Mouse (Mus musculus) liver, adult 2 months (tissue): ENCODE data around the gene Mcidas. TPM values are rescaled to one million over a fixed set of nuclear protein-coding genes. Genes with fewer than 3 reads are reported as not detected.

ENCODE experiments used
- DNase-seq: peaks from one replicate; pipeline ENCODE4 v3.0.0-alpha.2; 2011; ENCODE audit warnings: low read depth, low spot score; ENCODE audit errors: extremely low read depth
- H3K27ac ChIP-seq: fragments of 200-500 bp; replicated peaks from 2 replicates; pipeline ENCODE4 v1.5.1; 2012; ENCODE audit warnings: low read depth, mild to moderate bottlenecking, control low read depth, inconsistent platforms, low read length; ENCODE audit not compliant: insufficient read depth
- H3K27me3 ChIP-seq: fragments of 200-500 bp; 2 replicates; pipeline ENCODE4 v1.6.1; 2012; ENCODE audit warnings: mild to moderate bottlenecking, moderate library complexity, low read length, inconsistent platforms; ENCODE audit not compliant: control insufficient read depth, insufficient read depth
- H3K36me3 ChIP-seq: fragments of 200-500 bp; 2 replicates; pipeline ENCODE4 v1.6.1; 2012; ENCODE audit warnings: low read length, inconsistent platforms; ENCODE audit not compliant: control insufficient read depth, insufficient read depth
- H3K4me1 ChIP-seq: fragments of 200-500 bp; 2 replicates; pipeline ENCODE4 v1.6.1; 2011; ENCODE audit warnings: low read length; ENCODE audit not compliant: control insufficient read depth, insufficient read depth
- H3K4me3 ChIP-seq: fragments of 200-500 bp; 2 replicates; pipeline ENCODE4 v1.5.1; 2011; ENCODE audit warnings: low read depth, mild to moderate bottlenecking, control low read depth, low read length, moderate library complexity; ENCODE audit not compliant: insufficient read depth
- H3K79me2 ChIP-seq: fragments of 200-500 bp; 2 replicates; pipeline ENCODE4 v1.6.1; 2012; ENCODE audit warnings: inconsistent platforms, mild to moderate bottlenecking, low read length, moderate library complexity; ENCODE audit not compliant: control insufficient read depth, insufficient read depth
- H3K9ac ChIP-seq: fragments of 200-500 bp; 2 replicates; pipeline ENCODE4 v1.6.1; 2012; ENCODE audit warnings: low read depth, mild to moderate bottlenecking, control low read depth, inconsistent platforms, low read length
- CTCF ChIP-seq: fragments of 200-500 bp; IDR thresholded peaks from 2 replicates; pipeline ENCODE4 v1.5.1; 2011; ENCODE audit warnings: low read depth, low read length, control low read depth
- POLR2A ChIP-seq: fragments of 200-500 bp; IDR thresholded peaks from 2 replicates; pipeline ENCODE4 v1.6.1; 2011; ENCODE audit warnings: low read length, control low read depth; ENCODE audit not compliant: insufficient read depth; ENCODE audit errors: extremely low read depth
- WGBS: fragments of 180-500 bp; shearing (Covaris S2); methylation state at CpG from one replicate; pipeline ENCODE4 v1.1.7; 2018; 5-methylcytosine and 5-hydroxymethylcytosine counted together
- polyA plus RNA-seq: library from polyadenylated mRNA; depleted of rRNA; stranded (reverse); fragments of >200 nt; gene quantifications from 2 replicates; pipeline ENCODE4 v1.2.3, GENCODE M21; 2012
- total RNA-seq: library from RNA; depleted of rRNA; stranded (reverse); fragments of >200 nt; gene quantifications from 2 replicates; pipeline ENCODE4 v1.2.3, GENCODE M21; 2014

Gene Mcidas
- total and polyA plus RNA-seq, 2 experiments: not detected

DNA sequence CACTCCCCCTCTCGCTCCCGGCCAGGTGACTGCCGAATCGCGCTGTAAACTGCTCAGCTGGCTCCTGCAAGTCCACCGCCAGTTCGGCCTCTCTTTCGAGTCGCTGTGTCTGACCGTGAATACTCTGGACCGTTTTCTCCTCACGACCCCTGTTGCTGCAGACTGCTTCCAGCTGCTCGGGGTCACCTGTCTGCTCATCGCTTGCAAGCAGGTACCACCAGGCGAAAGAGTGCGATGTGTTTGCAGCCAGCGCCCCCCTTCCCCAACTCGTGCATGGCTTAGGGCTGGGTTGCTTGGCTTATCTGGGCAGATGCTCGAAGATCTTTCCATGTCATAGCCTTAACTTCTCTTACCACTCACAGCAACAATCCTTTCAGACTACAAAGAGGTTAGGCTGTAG lies 4.8 kb upstream of the Mcidas start:
- no peaks in the 10 kb centered on the region for H3K79me2 ChIP-seq
- peaks cover 18% of the 10 kb centered on the region for H3K27me3 ChIP-seq
- whole genome bisulfite sequencing: 7% methylated on average over 19 of the region's 19 CpGs
- DNase-seq: no peak
- peaks cover 8% of the 10 kb centered on the region; the same call in 1 of the 2 replicates for H3K4me1 ChIP-seq
- no peak overlapping the region for H3K27ac ChIP-seq
- H3K4me3 ChIP-seq: no peak overlapping the region
- no peak overlapping the region for H3K9ac ChIP-seq
- H3K36me3 ChIP-seq: no peaks in the 10 kb centered on the region
- TF ChIP-seq POLR2A (no peak), CTCF (no peak)

DNA sequence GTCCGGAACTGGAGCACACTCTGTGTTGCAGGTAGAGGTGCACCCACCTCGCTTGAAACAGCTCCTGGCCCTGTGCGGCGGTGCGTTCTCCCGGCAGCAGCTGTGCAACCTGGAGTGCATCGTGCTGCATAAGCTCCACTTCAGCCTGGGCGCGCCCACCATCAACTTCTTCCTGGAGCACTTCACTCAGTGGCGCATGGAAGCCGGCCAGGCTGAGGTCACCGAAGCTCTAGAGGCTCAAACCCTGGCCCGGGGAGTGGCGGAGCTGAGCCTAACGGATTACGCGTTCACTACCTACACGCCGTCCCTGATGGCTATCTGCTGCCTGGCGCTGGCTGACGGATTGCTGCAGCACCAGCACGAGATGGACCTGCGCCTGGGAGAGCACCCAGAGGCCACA lies 4.1 kb upstream of the Mcidas start:
- no peak for DNase-seq
- no peak overlapping the region for H3K4me3 ChIP-seq
- WGBS: 5% methylated on average over 23 of the region's 23 CpGs

DNA sequence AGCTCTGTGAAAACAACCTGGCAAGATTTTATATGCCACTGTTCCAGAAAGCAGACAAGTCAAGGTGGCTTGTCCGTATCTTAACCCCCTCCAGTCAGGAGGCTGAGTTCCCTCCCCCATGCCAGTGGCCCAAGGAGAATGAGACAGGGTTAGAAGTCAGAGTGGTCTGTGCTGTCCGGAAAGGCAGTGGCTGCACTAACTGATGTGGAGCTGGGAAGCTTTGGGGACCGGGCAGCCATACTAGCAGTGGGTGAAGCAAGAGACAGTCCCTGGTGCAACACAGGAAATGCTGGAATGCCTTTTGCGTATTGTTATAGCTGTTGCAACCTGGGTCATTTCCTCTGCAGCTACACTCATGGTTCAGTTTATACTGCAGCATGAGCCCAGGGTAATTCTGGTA lies 3.3 kb upstream of the Mcidas start:
- Histone ChIP-seq H3K4me3 (no peak overlapping the region), H3K4me1 (peaks cover 11% of the 10 kb centered on the region), H3K27me3 (peaks cover 25% of the 10 kb centered on the region), H3K36me3 (no peaks in the 10 kb centered on the region), H3K79me2 (no peaks in the 10 kb centered on the region), H3K9ac (no peak overlapping the region), H3K27ac (no peak overlapping the region)
- 36% methylated on average over 4 of the region's 4 CpGs for WGBS
- DNase-seq: no peak
- TF ChIP-seq CTCF (no peak), POLR2A (no peak)

More for the DNA sequence above, 4.1 kb upstream of the Mcidas start:
- H3K27me3 ChIP-seq: peaks cover 21% of the 10 kb centered on the region
- H3K9ac ChIP-seq: no peak overlapping the region
- no peaks in the 10 kb centered on the region for H3K36me3 ChIP-seq
- TF ChIP-seq CTCF: no peak
- no peak for TF ChIP-seq POLR2A
- H3K27ac ChIP-seq: no peak overlapping the region
- H3K4me1 ChIP-seq: peaks cover 11% of the 10 kb centered on the region
- H3K79me2 ChIP-seq: no peaks in the 10 kb centered on the region

DNA sequence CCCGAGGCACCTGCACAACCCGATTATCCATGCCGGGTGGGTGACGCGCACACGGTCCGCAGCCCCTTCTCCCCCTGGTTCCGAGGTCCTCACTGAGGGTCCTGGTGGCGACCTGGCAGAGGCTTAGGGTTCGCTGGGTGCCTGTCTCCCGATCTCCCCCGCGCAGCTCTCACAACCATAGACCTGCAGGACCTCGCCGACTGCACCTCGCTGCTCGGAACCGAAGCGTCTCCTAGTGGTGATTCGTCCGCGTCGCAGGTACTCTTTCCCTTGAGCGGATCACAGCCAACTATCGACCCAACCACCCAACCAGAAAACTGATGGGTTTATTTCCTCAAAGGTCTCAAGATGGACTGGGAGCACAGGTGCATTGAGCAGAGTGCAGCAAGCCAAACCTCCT lies 546 bp downstream of the Mcidas start:
- Histone ChIP-seq H3K9ac (no peak overlapping the region), H3K4me3 (peak overlapping the region; percentile 22; the same call in 1 of the 2 replicates), H3K79me2 (no peaks in the 10 kb centered on the region), H3K4me1 (peaks cover 6% of the 10 kb centered on the region; the same call in 1 of the 2 replicates), H3K27me3 (peaks cover 28% of the 10 kb centered on the region), H3K36me3 (no peaks in the 10 kb centered on the region), H3K27ac (no peak overlapping the region)
- 2% methylated on average over 25 of the region's 25 CpGs for WGBS
- TF ChIP-seq CTCF (peak; percentile 91), POLR2A (no peak)
- peak; percentile 61 for DNase-seq

DNA sequence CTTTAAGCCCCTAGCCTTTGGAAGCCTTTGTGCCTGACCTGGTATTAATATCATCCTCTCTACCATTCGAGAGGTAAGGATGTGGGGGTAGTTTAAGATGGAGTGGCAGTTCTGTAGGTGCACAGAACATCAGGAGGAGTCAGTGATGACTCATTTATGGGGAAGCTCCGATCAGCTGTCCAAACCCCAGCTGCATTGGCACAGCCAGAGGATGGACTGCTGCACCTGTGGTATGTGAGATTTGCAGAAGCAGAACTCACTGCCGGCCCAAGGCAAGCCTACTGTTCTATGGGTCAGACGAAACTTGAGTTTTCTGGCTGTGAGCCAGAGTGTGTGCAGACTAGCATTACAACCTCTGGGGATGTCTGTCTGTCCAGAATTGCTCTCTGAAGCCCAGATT lies 2.8 kb downstream of the Mcidas start:
- no peak for TF ChIP-seq CTCF
- TF ChIP-seq POLR2A: no peak
- H3K36me3 ChIP-seq: no peaks in the 10 kb centered on the region
- peaks cover 24% of the 10 kb centered on the region for H3K27me3 ChIP-seq
- H3K9ac ChIP-seq: no peak overlapping the region
- no peaks in the 10 kb centered on the region for H3K79me2 ChIP-seq
- peaks cover 6% of the 10 kb centered on the region; the same call in 1 of the 2 replicates for H3K4me1 ChIP-seq
- H3K4me3 ChIP-seq: no peak overlapping the region
- no peak for DNase-seq
- WGBS: 62% methylated on average over 4 of the region's 4 CpGs
- no peak overlapping the region for H3K27ac ChIP-seq

DNA sequence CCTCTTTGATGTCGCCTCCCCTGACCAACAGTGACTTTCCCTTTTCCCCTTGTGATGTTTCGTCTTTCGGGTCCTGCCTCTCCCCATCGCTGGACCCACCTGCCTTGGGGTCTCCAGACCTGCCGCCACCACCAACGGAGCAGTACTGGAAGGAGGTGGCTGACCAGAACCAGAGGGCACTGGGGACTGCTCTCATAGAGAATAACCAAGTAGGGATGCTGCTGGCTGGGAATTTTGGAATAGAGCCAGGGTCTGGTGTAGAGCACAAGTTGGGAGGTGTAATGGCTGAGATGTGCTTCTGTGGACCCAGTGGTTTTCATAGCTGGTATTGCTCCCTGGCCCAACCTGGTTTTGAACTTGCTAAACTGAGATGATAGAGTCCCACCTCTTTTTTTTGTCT lies 3.7 kb downstream of the Mcidas start:
- TF ChIP-seq POLR2A: no peak
- TF ChIP-seq CTCF: no peak
- no peak overlapping the region for H3K4me3 ChIP-seq
- peaks cover 24% of the 10 kb centered on the region for H3K27me3 ChIP-seq

More for the DNA sequence above, 3.7 kb downstream of the Mcidas start:
- Histone ChIP-seq H3K36me3 (no peaks in the 10 kb centered on the region), H3K4me1 (peaks cover 6% of the 10 kb centered on the region; the same call in 1 of the 2 replicates), H3K27ac (no peak overlapping the region), H3K79me2 (no peaks in the 10 kb centered on the region), H3K9ac (no peak overlapping the region)
- no peak for DNase-seq
- 75% methylated on average over 6 of the region's 6 CpGs for WGBS
